Mouse (Mus musculus): ENCODE measurements around the gene Ranbp17. TPM values are rescaled to one million over a fixed set of nuclear protein-coding genes. Genes with fewer than 3 reads are reported as not detected.
"Not testable (repeated sequence)": the region's sequence is repeated elsewhere in the genome, so short reads cannot be mapped to it uniquely, and the experiment has no call there.

Gene Ranbp17
- polyA plus RNA-seq (2017; shearing (Covaris generic)), result under 1 TPM in 1 of 2 experiments, not detected in 1; 0.11 TPM

GRCm38 (mm10) chr11:33513376-33513991 is at the start of gene Ranbp17:
Ranbp17 (minus strand) TSS chr11:33513746.
- ATAC-seq, result no peak

GRCm38 (mm10) chr11:33554123-33554522 is 40.6 kb upstream of the Ranbp17 start:
- ATAC-seq, result no peak

DNA sequence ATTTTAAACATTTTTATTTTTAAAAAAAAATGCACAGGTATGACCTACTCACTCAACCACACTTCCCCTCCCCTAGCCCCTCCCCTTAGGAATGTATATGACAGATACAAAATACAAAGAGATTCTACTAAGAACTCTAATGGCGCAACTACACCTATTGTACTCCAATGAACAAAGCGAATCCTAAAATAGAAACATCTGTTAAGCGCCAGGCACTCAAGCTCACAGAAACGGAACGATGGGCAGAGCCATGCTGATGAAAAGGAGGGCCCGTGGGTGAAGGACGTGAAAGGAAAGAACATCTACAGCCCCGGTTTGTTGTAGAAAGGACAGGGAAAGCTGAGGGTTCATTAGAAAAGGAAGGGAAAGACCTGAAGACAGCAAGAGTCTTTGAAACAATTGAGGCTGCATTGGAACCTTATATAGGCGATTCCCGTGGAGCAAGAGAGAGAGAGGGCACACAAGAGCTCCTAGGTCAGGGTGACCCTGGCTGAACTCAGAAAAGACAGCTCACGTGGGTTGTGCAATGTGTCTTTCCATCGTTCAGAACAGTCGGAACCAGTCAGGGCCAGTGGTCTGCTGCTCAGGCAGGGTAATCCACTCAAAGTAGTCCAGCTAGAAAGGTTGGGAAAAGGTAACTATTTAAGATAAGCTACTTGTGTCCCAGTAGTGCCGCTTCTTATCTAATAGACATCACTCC is 37.5 kb upstream of the Ranbp17 start:
- ATAC-seq, result no peak

DNA sequence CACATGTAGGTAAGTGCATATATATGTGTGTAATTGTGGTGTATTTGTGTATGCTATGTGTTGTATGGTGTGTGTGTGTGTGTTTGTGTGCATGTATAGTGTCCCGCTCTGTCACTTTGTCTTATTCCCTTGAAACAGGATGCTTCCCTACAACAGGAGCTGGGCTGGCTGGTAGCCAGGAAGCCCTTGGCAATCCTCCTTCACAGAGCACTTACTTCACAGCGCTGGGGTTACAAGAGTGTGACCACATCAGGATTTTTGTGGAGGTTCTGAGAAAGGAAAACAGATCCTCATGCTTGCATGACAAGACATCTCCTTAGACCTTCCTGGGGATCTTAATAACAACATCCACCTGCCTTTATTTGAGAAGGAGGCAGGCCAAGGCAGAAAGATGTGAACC is 33.8 kb upstream of the Ranbp17 start:
- ATAC-seq, result no peak

DNA sequence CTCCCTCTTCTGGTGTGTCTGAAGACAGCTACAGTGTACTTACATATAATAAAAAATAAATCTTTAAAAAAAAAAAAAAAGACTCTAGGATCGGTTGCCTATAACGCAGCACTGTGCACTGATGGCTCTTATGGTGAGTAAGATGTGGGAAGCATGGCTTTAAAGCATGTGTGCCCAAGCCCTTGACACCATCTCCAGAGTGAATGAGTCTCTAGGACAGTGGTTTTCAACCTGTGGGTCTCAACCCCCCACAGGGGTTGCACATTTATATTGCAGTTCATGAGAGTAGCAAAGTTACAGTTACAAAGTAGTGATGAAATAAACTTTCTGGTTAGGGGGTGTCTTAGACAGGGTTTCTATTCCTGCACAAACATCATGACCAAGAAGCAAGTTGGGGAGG is 31.4 kb upstream of the Ranbp17 start:
- no peak for ATAC-seq

GRCm38 (mm10) chr11:33544121-33544520 is 30.6 kb upstream of the Ranbp17 start:
- no peak for ATAC-seq

GRCm38 (mm10) chr11:33537390-33538125 is 24.0 kb upstream of the Ranbp17 start:
- no peak for ATAC-seq

- no peak for ATAC-seq
These were observed 23.1 kb upstream of the Ranbp17 start for GRCm38 (mm10) chr11:33536636-33537035.

GRCm38 (mm10) chr11:33534541-33534940 is 21.0 kb upstream of the Ranbp17 start:
- no peak for ATAC-seq

DNA sequence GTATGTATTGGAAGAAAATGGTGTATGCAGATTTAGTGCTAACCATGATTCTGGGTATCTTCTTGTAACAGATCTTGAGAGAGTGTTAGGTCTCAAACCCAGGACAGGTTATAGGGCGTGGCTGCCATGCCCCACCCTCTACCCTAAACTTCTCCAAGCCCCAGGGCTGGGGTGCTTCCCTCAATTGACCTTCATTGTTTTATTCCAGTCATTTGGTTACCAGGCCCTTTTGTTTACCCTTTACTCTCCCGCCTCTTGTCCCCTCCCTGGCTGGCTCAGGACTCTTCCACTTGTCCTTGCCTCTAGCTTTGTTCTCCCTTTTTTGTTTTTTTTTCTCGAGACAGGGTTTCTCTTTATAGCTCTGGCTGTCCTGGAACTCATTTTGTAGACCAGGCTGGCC is 20.0 kb upstream of the Ranbp17 start:
- no peak for ATAC-seq

- ATAC-seq, result no peak
These were observed 16.0 kb upstream of the Ranbp17 start for GRCm38 (mm10) chr11:33529576-33529975.

- ATAC-seq, result no peak
These were observed 631 bp downstream of the Ranbp17 start for GRCm38 (mm10) chr11:33512854-33513375.

DNA sequence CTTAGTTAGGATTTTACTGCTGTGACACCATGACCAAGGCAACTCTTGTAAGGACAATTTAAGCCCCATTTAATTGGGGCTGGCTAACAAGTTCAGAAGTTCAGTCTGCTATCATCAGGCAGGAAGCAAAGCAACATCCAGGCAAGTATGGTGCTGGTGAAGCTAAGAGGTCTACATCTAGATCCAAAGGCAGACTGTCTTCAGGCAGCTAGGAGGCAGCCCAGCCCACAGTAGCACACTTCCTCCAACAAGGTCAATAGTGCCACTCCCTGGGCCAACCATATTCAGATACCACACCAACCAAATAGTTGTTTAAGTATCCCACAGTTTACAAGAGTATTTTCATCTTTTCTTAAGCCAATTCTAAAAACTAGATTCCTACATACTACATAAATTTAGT is 4.1 kb downstream of the Ranbp17 start:
- ATAC-seq, result no peak

DNA sequence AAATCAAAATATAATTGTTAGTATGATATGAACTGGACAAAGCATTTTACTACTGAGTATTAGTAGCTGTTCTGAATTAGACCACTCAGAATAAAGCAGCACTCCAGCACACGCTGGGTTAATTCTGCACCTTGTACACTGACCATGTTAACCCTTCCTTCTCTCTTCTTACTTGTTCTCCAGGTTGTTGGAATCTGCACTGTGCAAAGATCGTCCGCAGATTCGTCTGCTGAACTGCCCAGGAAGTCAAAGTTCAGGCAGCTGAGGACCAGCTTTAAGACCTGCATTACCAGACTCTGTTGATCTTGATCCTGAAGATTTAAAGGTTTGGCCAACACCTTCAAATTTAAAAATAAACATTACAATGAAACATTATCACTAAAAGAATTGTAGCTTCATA is 27.8 kb downstream of the Ranbp17 start:
- ATAC-seq, result no peak

DNA sequence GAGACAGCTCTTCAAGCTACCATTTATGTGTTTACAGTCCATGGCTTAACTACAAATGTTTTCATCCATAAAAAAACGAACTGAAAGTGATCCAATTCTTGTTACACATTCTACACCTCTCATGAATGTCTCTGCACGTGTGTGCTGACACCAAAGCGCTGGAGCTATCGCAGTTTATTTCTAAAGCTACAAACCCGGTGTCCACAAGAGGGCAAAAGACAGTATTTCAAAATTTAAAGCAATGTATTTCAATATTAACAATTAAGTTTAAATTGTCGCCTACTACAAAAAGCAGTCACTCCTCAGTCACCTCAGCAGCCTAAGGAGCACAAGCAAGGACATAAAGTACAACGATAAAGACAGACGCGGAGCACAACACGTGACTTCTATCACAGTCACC is 33.1 kb downstream of the Ranbp17 start:
- no peak for ATAC-seq

DNA sequence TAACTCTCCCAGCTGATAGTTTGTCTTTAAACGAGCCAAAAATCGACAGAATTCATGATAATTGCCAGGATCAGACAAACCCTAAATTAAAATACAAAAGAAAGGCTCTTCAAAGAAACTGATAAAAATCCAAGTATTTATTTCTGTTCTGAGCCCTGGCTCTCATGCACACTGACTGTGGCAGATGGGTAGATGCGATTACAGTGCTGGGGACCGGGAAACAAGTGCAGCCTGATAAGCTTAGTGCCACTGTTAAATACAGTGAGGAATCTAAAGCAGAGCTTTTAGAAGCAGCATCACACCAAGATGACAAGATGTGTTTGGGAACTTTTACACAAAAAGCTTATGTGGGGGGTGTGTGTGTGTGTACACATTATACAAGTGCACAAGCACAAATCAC is 34.3 kb downstream of the Ranbp17 start:
- no peak for ATAC-seq

- no peak for ATAC-seq
These were observed 36.9 kb downstream of the Ranbp17 start for GRCm38 (mm10) chr11:33476634-33477033.

DNA sequence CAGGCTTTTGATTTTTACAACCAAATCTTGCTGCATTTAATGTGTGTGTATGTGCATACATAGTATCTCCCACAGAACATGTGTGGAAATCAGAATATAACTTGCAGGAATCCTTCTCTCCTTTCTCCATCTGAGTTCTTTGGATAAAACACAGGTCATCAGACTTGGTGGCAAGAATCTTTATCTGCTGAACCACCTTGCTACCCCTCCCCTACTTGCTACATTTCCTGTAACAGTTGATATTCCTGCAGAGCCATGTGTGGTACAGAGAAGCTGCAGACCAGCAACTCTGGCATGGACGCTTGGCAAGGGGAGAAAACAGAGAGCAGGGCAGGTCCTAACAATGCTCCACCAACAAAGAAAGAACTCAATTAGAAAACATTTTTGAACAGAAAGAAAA is 52.4 kb downstream of the Ranbp17 start:
- ATAC-seq, result no peak

DNA sequence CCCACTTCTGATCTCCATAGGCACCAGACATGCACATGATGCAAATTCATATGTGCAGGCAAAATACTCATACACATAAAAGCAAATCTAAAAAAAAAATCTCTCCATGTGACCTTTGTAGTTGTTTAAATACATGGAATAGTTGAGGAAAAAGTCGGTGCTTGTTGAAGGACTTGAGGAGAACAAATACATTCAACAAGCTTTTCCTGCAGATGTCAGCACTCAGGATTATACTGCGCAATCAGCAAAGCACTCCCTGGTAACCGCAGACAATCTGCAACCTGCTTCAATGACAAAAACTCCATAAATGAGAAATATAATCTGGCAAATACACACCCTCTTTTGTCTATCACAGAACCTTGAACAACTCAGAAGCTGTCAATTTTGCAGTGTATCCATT is 59.5 kb downstream of the Ranbp17 start:
- ATAC-seq, result no peak

DNA sequence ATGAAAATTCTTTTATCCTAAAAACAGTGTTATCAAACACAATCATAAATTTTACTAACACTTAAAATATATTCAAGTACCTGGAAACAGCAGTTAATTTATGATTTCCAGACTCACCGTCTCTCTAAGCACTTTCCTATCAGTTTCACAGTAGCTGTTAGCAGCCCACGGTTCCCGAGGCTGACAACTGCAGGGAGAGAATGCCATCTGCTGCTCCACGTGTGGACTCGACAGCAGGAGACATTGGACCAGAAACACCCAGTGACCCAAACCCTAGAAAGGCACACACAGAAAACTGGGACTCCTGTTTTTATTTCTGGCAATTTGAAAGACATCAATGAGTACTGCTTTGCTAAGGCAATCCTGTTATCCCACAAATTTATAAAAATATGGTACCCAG is 79.7 kb downstream of the Ranbp17 start:
- ATAC-seq, result no peak

DNA sequence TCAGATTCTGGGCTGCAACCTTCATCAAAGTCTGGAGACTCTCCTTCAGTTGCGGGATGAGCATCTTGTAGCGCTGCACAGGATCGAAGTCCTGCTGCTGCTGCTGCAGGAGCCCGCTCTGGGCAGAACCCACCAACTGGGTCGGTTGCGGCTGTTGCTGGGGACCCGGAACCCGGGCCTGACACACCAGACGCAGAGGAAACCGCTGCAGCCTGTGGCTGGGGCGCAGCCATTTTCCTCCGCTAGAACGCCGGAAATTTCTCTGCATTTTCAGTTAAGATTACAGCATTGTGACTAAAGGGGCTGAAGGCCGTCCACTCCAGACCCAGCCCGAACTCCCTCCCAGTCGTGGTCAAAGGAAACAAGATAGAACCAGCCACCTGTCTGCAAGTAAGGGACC is 85.3 kb downstream of the Ranbp17 start:
- not testable (repeated sequence) for ATAC-seq

DNA sequence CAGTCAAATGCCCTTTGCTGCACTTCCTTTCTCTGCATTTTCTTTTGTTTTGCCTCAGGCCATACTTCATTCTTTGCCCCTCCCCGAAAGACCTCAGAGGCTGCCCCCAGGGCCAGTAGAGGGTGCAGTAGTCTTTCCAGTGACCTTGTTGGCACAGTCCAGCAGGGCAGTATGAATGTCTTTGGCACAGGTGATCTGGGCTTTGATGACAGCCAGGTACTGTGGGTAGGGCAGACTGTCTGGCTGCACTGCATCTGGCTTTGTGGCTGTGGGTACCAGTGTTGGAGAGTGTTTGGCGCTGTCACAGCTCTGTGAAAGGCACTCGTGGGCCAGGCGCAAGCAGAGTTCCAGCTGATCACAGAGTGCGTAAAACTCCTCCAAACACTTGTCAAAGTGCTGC is 85.8 kb downstream of the Ranbp17 start:
- ATAC-seq, result not testable (repeated sequence)

- no peak for ATAC-seq
These were observed 91.3 kb downstream of the Ranbp17 start for GRCm38 (mm10) chr11:33422226-33422625.

DNA sequence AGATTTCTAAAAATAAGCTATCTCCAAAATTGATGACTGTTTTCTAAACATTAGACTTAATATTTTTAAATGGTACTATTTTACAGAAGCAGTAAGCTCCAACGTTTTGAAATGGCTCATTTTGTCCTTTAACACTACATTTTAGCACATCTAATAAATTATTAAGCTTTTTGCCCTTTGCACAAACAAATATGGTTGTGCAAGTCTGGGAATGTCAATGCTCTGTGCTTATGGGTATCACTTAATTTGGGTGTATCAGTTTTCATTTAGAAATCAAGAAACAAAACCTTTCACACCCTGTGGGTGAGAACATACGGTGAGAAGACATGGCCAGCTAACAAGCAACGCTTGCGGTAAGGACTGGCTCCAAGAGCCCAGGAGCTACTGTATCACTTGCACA is 108.9 kb downstream of the Ranbp17 start:
- no peak for ATAC-seq

All from activated CD4-positive, CD25-positive, alpha-beta regulatory T cell, adult 4 months (primary cell).